Mouse (Mus musculus): Measurements from ENCODE around the gene Ctc1. TPM values are rescaled to one million over a fixed set of nuclear protein-coding genes. Genes with fewer than 3 reads are reported as not detected.
A peak's percentile ranks its signal among the peaks of the same experiment; 100 is the strongest.

Ctc1 gene
- total and polyA plus RNA-seq, 2 experiments from 2014 or later: 18.6 to 40.0 TPM

DNA sequence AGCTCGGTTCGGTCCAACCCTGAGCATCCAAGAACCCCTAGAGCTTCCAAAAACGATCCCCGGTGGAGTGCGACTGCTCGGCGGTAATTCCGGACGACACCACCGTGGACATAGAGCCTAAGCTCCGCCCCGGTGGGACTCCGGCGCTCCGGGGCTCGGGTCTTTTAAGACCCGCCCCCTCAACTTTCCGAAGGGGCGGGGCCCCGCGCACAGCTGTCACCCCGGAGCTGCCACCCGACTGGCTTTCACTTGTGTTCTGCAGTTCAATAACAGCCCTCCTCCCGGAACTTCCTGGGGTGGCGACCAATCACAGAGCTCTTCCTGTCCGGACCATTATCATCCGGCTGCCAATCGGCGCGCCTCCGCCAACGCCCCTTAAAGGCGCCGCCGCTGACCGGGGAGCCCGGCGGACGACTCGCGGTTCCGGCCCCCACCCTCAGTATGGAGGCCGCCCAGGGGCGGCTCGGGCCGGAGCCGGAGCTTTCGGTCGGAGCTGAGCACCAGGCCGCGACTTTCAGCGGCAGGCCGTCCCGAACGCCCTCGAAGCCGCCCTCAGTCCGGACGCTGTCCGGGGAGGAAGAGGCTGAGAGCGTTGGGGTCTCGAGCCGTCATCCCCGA lies 43.8 kb downstream of the Ctc1 start, which contains the start of gene Borcs6:
TSS of gene Borcs6 (plus strand) at position 361 of the 618 bp plus-strand sequence.
- peak within 1 kb of the TSS; percentile 98 for H3K4me3 ChIP-seq (ENCODE audit: low read depth, low read length)
- peaks cover 33% of the 10 kb centered on the region for H3K4me1 ChIP-seq (ENCODE audit: control insufficient read depth, insufficient read depth)
- WGBS: under 1% methylated on average over 64 of the region's 64 CpGs
- peak within 1 kb of the TSS; percentile 98 for H3K27ac ChIP-seq (ENCODE audit: low read depth)
- peak within 1 kb of the TSS; percentile 90 for H3K4me2 ChIP-seq (ENCODE audit: low read depth, low read length)
- DNase-seq (ENCODE audit: low spot score): peak; percentile 99
- H3K9me3 ChIP-seq (replicated peaks; ENCODE audit: control insufficient read depth, low read length): no peaks in the 10 kb centered on the region
- H3K36me3 ChIP-seq (replicated peaks; ENCODE audit: control insufficient read depth, insufficient read depth, low read length): no peaks in the 10 kb centered on the region
- no peaks in the 10 kb centered on the region for H3K27me3 ChIP-seq (ENCODE audit: control insufficient read depth, insufficient read depth, low read length)
- no peak for TF ChIP-seq EP300 (IDR thresholded peaks at IDR 0.05; ENCODE audit: low read depth)
- no peak for TF ChIP-seq CTCF (IDR thresholded peaks at IDR 0.05; ENCODE audit: low read depth)
- H3K9ac ChIP-seq (replicated peaks; ENCODE audit: low read depth, low read length): peak within 1 kb of the TSS; percentile 92
- peak; percentile 91 for ATAC-seq (ENCODE audit: insufficient read depth, low read depth)

DNA sequence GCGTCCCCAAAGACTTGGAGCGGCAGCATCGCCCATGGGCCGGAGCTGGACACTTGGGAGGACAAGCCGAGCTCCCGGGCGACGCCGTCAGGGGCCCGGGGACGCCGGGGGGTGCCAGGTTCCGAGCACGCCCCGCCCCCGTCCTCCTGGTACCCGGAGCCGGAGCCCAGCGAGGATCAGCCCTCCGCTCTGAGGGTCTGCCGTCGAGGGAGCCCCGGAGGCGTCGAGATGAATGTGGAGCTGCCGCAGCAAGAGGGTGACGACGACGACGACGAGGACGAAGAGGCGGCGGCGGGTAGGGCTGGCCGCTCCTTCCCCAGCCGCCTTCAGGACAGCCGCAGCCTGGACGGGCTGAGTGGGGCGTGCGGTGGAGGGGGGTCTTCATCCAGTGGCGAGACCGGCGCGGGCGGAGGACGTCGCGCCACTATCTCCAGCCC lies 44.3 kb downstream of the Ctc1 start:
- Histone ChIP-seq H3K36me3 (replicated peaks; ENCODE audit: control insufficient read depth, insufficient read depth, low read length) (no peaks in the 10 kb centered on the region), H3K4me2 (ENCODE audit: low read depth, low read length) (peak overlapping the region; percentile 90), H3K27me3 (ENCODE audit: control insufficient read depth, insufficient read depth, low read length) (no peaks in the 10 kb centered on the region), H3K4me1 (ENCODE audit: control insufficient read depth, insufficient read depth) (peaks cover 33% of the 10 kb centered on the region), H3K4me3 (ENCODE audit: low read depth, low read length) (peak overlapping the region; percentile 98), H3K9ac (replicated peaks; ENCODE audit: low read depth, low read length) (peak overlapping the region; percentile 92), H3K9me3 (replicated peaks; ENCODE audit: control insufficient read depth, low read length) (no peaks in the 10 kb centered on the region), H3K27ac (ENCODE audit: low read depth) (peak overlapping the region; percentile 98)
- DNase-seq (ENCODE audit: low spot score) (no peak), ATAC-seq (ENCODE audit: insufficient read depth, low read depth) (peak; percentile 7; the same call in 1 of the 2 replicates)
- no peak for TF ChIP-seq CTCF (IDR thresholded peaks at IDR 0.05; ENCODE audit: low read depth)
- TF ChIP-seq EP300 (IDR thresholded peaks at IDR 0.05; ENCODE audit: low read depth): no peak
- WGBS: under 1% methylated on average over 49 of the region's 49 CpGs

GRCm38 (mm10) chr11:69060448-69061254 lies 44.9 kb downstream of the Ctc1 start:
- no peak for ATAC-seq (ENCODE audit: insufficient read depth, low read depth)
- Histone ChIP-seq H3K4me2 (ENCODE audit: low read depth, low read length) (peak overlapping the region; percentile 90), H3K4me1 (ENCODE audit: control insufficient read depth, insufficient read depth) (peaks cover 33% of the 10 kb centered on the region), H3K9ac (replicated peaks; ENCODE audit: low read depth, low read length) (peak overlapping the region; percentile 92), H3K27ac (ENCODE audit: low read depth) (peak overlapping the region; percentile 98), H3K9me3 (replicated peaks; ENCODE audit: control insufficient read depth, low read length) (no peaks in the 10 kb centered on the region), H3K36me3 (replicated peaks; ENCODE audit: control insufficient read depth, insufficient read depth, low read length) (no peaks in the 10 kb centered on the region), H3K4me3 (ENCODE audit: low read depth, low read length) (peak overlapping the region; percentile 98), H3K27me3 (ENCODE audit: control insufficient read depth, insufficient read depth, low read length) (no peaks in the 10 kb centered on the region)
- WGBS: 2% methylated on average over 39 of the region's 40 CpGs
- no peak for DNase-seq (ENCODE audit: low spot score)
- TF ChIP-seq CTCF (IDR thresholded peaks at IDR 0.05; ENCODE audit: low read depth) (no peak), EP300 (IDR thresholded peaks at IDR 0.05; ENCODE audit: low read depth) (no peak)

GRCm38 (mm10) chr11:69061255-69061912 lies 45.7 kb downstream of the Ctc1 start:
- Histone ChIP-seq H3K9ac (replicated peaks; ENCODE audit: low read depth, low read length) (peak overlapping the region; percentile 8; the same call in 1 of the 2 replicates), H3K4me3 (ENCODE audit: low read depth, low read length) (peak overlapping the region; percentile 98), H3K9me3 (replicated peaks; ENCODE audit: control insufficient read depth, low read length) (no peaks in the 10 kb centered on the region), H3K27ac (ENCODE audit: low read depth) (peak overlapping the region; percentile 98), H3K27me3 (ENCODE audit: control insufficient read depth, insufficient read depth, low read length) (no peaks in the 10 kb centered on the region), H3K4me1 (ENCODE audit: control insufficient read depth, insufficient read depth) (peaks cover 40% of the 10 kb centered on the region), H3K36me3 (replicated peaks; ENCODE audit: control insufficient read depth, insufficient read depth, low read length) (no peaks in the 10 kb centered on the region), H3K4me2 (ENCODE audit: low read depth, low read length) (peak overlapping the region; percentile 90)
- ATAC-seq (ENCODE audit: insufficient read depth, low read depth) (no peak), DNase-seq (ENCODE audit: low spot score) (no peak)
- 23% methylated on average over 17 of the region's 17 CpGs for WGBS
- TF ChIP-seq CTCF (IDR thresholded peaks at IDR 0.05; ENCODE audit: low read depth): no peak
- no peak for TF ChIP-seq EP300 (IDR thresholded peaks at IDR 0.05; ENCODE audit: low read depth)

- Histone ChIP-seq H3K27me3 (ENCODE audit: control insufficient read depth, insufficient read depth, low read length) (no peaks in the 10 kb centered on the region), H3K4me3 (ENCODE audit: low read depth, low read length) (peak overlapping the region; percentile 89), H3K36me3 (replicated peaks; ENCODE audit: control insufficient read depth, insufficient read depth, low read length) (no peaks in the 10 kb centered on the region), H3K27ac (ENCODE audit: low read depth) (peak overlapping the region; percentile 93), H3K9me3 (replicated peaks; ENCODE audit: control insufficient read depth, low read length) (no peaks in the 10 kb centered on the region), H3K4me2 (ENCODE audit: low read depth, low read length) (peak overlapping the region; percentile 90), H3K4me1 (ENCODE audit: control insufficient read depth, insufficient read depth) (peaks cover 44% of the 10 kb centered on the region), H3K9ac (replicated peaks; ENCODE audit: low read depth, low read length) (no peak overlapping the region)
- 1% methylated on average over 17 of the region's 17 CpGs for WGBS
- DNase-seq (ENCODE audit: low spot score) (no peak), ATAC-seq (ENCODE audit: insufficient read depth, low read depth) (no peak)
- TF ChIP-seq EP300 (IDR thresholded peaks at IDR 0.05; ENCODE audit: low read depth): no peak
- TF ChIP-seq CTCF (IDR thresholded peaks at IDR 0.05; ENCODE audit: low read depth): no peak
Observed at GRCm38 (mm10) chr11:69062194-69062760, 46.6 kb downstream of the Ctc1 start.

Measured in heart, postnatal 0 days (tissue).